Mouse (Mus musculus) liver (tissue): Measurements from ENCODE around the gene Rassf5.
"Not testable (repeated sequence)": the region's sequence is repeated elsewhere in the genome, so short reads cannot be mapped to it uniquely, and the experiment has no call there.

Source experiments
- DNase-seq: peaks from one replicate; pipeline ENCODE4 v3.0.0-alpha.2; 2020; ENCODE audit warnings: mixed read lengths

Gene Rassf5

DNA sequence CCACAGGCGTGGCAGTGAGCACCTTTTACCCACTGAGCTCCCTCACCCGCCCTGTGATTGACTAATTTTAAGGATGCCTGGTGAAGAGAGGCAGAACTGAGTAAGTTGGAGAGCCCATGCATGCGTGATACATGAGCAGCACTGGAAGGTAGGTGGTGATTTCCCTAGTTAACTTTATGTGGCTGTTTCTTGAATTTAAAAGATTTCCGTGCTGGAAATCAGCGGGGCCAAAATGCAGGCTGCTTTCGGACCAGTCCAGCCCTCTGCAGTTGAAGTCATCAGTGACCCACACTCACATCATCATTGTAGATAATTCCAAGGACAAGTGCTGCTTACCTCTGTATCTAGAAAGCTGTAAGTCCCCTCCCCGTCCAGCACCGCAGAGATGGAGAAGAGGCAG is 69.2 kb downstream of the Rassf5 start:
- no peak for DNase-seq

DNA sequence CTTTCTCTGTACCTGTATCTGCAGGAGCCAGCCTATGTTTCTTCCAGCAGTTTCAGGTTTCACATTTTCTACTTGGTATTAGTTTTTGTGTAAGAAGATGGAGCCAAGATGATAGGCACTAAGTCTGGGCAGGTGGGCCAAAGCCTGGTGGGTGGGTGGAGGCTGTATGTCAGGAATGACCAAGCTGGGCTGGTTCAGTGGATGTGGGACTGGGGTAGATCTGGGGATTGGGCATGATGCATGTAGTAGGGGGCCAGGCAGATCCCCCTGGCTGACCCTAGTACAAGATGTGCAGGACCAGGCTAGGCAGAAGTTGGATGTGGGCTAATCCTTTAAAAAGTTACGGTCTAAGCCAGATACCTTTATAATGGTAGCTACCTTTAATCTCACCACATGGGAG is 69.9 kb downstream of the Rassf5 start:
- DNase-seq = no peak

DNA sequence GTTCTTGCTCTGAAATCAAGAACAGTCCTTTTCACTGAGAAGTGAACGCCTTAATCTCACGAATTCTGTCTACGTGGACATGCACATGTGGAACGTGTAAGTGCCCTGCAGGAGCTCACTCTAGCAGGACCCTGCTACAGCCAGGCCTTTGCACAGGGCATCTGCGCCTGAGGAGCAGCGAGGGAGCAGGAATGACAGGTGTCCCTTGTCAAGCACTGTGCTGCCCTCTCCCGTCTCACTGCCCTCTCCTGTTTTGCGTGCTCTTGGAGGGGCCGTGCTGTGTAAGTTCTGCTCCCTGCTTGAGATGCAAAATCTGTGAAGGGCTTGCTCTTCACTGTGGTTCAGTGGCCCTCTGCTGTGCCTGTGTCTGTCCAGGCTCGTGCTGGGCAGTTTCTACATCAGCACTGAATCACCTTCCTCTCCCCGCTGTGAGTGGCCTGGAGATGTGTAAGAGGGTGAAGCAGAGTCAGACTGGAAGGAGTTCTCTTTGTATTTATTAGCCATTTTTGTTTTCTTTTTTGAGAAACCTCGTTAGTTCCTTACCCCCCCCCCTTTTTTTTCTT is 70.7 kb downstream of the Rassf5 start:
- DNase-seq = no peak

DNA sequence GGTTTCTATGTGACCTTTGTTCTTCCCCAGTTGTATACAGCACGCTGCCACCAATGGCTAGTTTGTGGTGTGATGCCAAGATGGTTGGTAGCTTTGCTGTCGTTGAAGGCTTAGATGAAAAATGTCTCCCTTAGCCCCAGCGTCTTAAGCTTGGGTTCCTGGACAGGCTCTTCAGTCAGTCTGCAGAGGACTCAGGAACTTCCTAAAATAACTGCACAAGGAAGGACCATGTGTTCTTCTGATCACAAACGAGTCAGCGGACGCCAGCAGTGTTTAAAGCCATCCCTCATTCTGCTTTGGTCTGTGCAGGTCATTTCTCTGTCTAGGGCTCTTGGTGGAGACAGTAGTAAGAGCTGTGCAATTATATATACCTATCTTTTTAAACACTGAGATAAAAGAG is 71.2 kb downstream of the Rassf5 start:
- no peak for DNase-seq

DNA sequence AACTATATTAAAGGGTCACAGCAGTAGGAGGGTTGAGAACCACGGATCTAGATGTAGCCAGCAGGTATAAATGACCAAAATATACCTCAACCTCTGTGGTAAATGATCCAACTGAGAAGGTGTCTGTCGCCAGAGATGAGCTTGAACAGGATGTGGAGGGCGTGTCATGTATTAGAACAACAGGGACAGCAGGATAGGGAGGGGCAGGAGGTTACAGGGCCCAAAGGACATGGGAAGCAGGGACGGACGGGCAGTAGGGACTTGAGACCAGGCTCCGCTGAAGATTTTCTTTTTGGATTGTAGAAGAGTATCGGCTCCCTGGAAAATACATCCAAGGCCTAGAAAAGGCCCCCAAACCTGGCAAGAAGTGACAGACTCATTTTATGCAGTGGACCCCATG is 72.1 kb downstream of the Rassf5 start:
- DNase-seq = no peak

DNA sequence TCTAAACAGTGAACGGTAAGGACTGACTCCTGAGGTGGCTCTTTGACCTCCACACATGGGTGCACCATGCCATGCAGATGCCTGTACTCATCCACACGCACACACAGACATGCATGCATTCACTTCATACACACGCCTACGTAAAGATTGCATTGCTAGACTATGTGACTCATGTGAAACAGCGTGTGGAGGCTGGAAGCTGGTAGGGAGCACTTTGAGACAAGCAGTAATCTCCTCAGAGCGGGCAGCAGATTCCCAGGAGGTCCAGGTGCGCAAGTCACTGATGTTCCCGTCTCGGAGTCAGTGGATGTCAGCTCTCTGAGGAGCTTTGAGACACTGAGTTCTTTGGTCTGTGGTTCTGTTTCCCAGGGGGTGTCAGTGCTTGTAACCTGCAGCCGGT is 77.4 kb downstream of the Rassf5 start:
- DNase-seq = no peak

DNA sequence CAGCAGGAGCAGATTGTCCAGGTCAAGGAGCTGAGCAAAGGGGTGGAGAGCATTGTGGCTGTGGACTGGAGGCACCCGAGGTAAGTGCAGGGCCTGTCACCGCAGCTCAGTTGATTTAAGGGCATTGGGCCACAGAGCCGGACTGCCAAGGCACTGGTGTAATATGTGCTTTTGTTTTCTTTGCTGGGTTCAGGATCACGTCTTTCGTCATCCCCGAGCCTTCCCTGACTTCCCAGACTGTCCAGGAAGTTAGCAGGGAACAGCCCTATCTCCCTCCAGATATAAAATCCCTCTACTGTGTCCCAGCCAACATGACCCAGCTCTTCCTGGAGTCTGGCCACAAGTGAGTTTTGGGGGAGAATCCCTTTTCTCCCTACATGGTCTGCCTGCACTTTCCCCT is 80.6 kb downstream of the Rassf5 start:
- DNase-seq = no peak

DNA sequence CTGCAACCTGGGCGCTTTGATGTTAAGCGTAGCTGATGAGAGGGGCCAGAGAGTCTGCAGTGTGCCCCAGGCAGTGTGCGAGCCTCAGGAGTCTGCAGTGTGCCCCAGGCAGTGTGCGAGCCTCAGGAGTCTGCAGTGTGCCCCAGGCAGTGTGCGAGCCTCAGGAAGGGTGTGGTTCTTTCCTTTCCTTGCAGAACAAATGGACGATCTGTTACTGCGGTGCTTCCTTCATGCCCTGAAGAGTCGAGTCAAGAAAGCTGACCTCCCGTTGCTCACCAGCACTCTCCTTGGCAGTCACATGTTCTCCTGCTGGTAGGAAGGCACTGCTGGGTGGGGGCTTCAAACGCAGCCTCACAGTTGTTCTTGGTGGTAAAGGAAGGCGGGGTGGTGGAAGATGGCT is 84.0 kb downstream of the Rassf5 start:
- DNase-seq = no peak

DNA sequence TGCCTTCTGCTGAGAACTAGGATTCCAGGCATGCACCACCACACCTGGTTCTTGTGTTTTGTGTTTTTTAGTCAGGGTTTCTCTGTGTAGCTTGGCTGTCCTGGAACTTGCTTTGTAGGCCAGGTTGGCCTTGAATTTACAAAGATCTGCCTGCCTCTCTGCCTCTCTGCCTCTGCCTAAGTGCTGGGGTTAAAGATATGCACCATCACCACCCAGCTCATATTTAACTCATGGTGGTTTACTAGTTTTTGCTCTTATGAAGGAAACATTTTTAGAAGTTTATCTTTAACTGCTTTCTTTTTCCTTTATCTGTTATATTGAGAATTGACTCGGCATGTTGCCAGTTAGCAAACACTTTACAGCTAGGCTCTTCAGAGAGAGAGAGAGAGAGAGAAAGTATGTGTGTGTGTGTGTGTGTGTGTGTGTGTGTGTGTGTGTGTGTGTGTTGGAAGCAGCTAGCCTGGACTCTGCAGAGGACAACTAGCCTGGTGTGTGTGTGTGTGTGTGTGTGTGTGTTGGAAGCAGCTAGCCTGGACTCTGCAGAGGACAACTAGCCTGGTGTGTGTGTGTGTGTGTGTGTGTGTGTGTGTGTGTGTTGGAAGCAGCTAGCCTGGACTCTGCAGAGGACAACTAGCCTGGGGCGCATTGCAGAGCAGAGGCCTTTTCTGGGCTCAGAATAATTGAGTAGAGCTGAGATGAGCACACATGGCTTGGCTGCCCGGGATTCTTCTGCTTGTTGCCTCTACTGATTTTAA is 85.3 kb downstream of the Rassf5 start:
- not testable (repeated sequence) for DNase-seq

DNA sequence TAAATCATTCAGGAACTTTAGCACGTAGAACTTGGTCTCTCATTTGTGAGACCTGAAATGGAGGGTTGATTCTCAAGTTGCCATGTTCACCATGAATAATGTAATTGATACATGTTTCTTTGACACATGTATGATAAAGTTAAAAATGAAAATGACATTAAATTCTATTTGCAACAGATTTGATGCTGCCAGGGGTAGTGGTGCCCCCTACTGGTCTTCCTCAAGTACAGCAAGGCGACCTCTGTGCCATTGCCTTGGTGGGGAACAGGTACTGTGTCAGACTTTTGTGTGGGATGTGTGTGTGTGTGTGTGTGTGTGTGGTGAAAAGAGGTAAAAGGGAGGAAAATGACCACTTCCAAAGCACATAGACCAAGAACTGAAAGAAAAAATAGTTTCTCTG is 89.6 kb downstream of the Rassf5 start:
- DNase-seq = peak; percentile 62

DNA sequence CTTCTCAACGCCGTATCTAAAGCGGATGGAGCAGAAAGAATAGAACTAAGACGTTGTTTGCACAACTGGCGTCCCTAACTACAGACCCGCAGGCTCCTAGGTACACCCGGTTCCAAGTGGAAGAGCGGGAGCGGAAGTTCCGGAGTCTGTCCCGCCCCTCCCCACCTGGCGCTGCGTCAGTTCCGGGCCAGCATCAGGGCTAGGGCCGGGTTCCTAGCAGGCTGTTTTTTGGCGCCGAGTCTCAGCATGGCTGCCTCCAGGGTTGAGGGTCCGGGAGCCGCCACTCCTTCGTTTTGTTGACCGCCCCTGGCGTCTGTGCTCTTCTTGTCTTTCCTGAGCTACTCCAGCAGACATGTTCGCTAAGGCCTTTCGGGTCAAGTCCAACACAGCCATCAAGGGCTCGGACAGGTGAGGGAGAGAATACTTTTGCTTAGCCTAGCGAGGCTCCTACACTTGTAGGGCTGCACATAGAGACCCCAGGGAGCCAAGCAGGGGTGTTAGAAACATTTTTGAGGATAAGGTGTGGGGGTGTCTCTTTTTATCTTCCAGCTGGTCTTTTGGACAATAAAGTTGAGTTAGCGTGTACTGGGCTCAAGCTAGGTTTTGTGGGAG is 91.9 kb downstream of the Rassf5 start, which contains the start of gene Eif2d:
Gene Eif2d (plus strand): TSS at position 164 of the 612 bp plus-strand sequence.
- peak; percentile 91 for DNase-seq

DNA sequence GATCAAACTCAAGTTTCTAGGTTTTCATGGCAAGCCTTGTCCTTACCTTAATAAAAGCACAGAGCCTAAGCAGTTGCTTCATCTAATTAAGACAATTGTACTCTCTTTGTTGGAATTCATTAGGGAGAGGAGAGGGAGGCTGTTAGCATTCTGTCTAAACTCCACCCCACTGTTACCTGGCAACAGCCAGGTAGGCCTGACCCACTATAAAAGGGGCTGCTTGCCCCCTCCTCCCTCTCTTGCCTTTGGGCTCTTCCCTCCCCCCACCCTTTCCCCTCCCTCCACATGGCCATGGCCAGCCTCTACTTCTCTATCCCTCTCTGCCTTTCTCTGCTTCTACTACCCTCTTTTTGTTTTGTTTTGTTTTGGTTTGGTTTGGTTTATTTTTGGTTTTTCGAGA is 95.6 kb downstream of the Rassf5 start:
- no peak for DNase-seq

DNA sequence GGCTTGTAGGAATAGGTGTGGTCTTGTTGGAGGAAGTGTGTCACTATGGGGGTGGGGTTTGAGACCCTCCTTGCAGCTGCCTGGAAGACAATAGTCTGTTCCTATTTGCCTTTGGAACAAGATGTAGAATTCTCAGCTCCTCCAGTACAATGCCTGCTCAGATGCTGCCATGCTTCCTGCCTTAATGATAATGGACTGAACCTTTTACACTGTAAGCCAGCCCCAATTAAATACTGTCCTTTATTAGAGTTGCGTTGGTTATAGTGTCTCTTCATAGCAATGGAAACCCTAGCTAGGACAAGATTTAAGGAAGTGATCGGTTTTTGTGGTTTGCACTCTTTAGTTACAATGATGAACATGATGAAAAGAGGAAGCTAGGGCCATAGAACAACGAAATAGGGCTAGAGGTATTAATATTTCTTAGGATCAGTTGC is 98.9 kb downstream of the Rassf5 start:
- no peak for DNase-seq

DNA sequence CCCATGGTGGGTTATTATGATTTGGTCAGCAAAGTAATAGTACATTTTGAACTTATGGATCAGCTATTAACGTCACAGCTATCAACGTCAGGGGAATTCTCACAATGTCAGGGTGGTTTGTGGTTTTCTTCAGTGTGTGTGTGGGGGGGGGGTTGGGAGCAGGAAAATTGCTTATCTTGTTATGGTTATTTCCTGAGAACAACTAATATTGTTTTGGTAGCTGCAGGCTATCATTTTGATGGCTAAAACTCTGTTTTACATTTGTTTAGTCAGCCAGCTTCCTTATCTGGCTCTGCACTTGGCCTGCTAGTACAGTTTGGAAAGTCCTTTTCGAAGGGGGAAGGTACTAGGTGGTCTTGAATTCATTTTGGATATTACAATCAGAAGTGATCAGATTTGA is 99.8 kb downstream of the Rassf5 start:
- DNase-seq = not testable (repeated sequence)

DNA sequence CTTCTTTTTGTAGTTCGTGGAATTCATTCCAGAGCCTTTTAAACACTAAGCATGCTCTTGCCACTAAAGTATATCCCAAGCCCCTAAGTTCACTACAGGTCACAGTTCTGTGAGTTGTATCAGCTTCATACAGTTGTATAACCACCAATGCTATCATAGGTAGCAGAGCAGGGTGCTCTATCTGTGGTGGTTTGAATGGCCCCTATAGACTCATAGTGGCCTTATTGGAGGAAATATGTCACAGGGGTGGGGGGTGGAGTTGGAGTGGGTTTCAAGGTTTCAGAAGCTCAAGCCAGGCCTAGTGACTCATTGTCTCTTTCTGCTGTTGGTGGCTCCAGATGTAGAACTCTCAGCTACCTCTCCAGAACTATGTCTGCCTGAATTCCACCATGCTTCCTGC is 102.6 kb downstream of the Rassf5 start:
- no peak for DNase-seq

DNA sequence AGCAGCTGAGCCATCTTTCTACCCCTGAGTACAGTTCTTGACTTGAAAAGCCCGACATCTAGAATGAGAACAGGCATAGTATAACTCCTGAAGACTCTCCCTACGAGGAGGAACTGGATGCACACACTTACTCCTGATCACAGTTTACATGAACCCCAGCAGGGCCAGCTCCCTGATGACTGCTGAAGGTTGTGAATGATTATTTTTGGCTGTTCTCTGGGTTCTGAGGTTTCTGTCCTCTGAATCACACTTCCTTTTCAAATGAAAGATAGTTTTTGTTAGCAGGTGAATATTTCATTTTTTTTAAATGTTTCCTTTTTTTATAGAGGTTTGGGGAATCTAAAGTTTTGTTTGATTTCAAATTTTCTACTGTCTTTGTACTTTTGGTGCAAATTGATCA is 103.6 kb downstream of the Rassf5 start:
- no peak for DNase-seq

DNA sequence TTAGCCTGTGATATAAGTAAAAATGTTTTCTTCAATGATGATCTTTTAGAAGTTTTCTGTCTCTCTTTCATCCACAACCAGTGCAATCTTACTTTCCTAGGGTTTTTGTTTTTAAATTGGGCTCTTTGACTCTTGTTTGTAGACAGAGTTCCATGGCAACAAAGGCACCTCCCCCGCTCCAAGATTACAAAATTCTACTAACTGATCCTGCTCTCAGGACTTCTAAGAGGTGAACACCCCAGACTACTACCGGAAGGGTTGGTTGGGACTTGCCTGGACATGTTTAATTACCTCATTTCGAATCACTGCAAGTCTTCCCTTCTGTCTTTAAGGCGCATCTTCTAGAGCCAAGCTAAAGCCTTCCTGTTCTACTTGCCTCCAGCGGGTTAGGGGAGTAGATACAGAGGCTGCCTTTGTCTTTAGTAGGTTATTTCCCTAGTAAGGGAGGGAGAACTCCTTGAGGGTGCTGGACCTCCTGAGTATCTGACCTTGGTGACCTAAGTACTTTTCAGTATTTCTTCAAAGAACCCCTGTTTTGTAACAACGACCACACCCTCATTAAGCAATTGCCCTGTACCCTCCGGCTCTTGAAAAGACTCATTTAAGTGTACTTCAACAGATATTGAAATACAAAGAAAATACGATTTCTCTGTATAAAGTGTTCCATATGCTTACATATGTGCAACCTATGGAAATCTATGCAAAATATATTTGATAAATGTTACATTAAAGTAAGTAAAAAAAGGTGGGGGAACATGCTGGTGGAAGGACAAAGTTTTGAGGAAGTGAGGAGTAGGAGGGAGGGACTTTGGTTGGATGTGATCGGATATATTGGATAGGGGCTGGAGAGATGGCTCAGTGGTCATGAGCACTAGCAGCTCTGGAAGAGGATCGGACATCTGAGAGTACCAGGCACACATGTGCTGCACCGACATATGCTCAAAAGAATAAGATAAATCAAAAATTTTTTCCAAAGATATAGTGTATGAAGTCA is 105.7 kb downstream of the Rassf5 start:
- DNase-seq = no peak

DNA sequence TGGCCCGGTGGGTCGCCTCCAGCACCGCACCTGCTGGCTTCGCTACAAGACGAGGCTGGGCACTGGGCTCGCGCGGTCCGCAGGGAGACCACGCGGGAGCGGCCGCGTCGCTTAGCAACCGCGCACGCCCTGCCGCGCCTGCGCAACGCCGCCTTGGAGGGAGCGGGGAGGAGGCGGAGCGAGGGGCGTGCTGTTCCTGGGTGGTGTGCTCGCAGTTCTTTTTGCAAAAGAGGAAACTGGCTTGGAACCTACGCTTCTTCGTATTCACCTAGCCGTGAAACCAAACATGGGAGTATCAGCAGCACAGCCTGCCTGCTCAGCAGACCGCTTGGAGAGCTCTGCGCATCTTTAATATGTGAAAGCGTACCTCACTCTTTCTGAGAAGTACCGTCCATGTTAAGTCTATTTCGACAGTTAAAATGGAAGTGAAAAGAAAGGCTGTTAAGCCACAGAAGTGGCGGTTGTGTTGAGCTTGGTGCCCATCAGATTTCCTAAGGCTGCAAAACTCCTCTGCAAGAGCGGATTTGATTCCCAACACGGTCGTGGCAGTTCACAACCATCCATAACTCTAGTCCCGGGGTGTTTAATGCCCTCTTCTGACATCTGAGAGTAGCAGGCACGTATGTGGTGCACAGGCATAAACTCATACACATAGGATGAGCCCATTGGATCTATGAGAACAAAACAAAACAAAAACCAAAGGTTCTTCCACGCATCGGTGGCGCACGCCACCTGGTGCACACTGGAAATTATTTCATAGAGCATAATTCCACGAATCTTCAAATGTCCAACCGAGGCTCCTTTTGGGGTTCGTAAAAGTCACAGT is 106.7 kb downstream of the Rassf5 start, which contains the start of gene Dyrk3:
Gene Dyrk3 (minus strand): TSS at position 150 of the 826 bp plus-strand sequence.
- peak; percentile 96 for DNase-seq

DNA sequence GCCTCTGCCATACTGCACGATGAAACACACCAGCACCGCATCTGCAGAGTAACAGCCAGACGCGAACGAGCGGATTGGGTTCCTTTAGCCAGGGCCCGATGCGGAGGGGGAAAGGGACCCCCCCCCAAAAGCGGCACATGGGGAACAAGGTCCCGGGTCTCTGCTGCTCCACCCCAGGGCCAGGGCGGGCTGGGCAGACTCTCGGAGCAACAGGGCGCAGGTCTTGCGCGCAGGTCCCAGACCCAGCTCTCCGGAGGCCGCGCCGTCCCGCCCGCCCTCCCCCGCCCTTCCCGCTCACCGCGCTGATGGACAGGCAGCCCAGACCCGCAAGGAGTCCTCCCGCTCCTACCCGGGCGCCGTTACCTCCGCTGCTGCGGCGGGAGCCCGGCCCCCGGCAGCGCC is 107.3 kb downstream of the Rassf5 start:
- DNase-seq = peak; percentile 76

DNA sequence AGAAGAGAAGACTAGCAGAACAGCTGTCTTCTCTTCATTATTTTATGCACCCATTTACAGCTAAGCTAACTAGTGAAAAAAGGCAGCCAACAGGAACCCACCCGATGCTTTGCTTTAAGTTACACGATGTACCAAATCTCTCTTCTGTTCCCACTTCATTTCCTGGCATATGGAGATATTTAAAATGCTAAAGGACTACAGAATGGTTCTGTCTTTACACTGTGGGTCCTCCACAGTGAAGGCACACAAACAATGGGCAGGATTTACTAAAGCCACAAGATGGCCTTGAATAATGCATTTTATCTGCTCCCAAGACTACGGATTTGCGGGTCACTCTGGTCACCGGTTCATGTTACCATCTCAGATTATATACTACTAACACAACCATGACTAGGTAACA is 107.9 kb downstream of the Rassf5 start:
- no peak for DNase-seq

DNA sequence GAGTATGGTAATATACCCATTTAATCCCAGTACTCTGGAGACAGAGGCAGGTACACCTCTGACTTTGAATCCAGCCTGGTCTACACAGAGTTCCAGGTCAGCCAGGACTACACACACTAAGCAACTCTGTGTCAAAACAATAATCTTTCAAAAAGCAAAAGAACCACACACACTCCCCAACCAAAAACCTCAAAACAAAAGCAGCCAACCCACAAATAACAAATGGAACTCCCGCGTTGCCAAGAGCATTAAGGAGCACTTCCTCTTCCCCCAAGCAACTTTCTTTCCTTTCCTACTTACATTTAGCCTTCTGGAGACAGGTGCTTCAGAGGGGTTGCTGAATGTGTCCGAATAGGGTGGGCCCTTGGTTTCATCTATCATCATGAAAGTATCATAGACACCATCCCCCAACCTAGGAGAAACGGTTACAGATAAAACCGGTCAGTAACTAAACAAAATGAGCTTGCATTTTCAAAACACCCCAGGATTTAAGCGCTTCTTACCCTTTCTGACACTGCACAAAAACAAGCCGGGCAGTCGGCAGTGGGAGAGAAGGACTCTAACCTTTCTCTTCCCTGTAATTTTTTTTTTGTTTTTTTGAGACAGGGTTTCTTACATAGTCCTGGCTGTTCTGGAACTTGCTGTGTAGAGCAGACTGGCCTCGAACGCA is 109.0 kb downstream of the Rassf5 start:
- peak; percentile 51 for DNase-seq
